Mouse (Mus musculus) E14TG2a.4 (cell line): ENCODE data around the gene Mindy1.
"Not testable (repeated sequence)": the region's sequence is repeated elsewhere in the genome, so short reads cannot be mapped to it uniquely, and the experiment has no call there.

Experiments
- H3K27me3 ChIP-seq: 2 replicates; pipeline ENCODE4 v1.6.1; 2014; ENCODE audit warnings: low read length, control low read depth; ENCODE audit not compliant: insufficient read depth
- H3K36me3 ChIP-seq: 2 replicates; pipeline ENCODE4 v1.6.1; 2014; ENCODE audit warnings: low read length, control low read depth; ENCODE audit not compliant: insufficient read depth
- H3K4me1 ChIP-seq: replicated peaks from 2 replicates; pipeline ENCODE4 v1.6.1; 2014; ENCODE audit warnings: low read depth, low read length, control low read depth
- H3K4me3 ChIP-seq: replicated peaks from 2 replicates; pipeline ENCODE4 v1.5.1; 2014; ENCODE audit warnings: mild to moderate bottlenecking, low read length
- H3K9me3 ChIP-seq: 2 replicates; pipeline ENCODE4 v1.6.1; 2014; ENCODE audit warnings: low read length, control low read depth
- CTCF ChIP-seq: conservative IDR thresholded peaks from 2 replicates; pipeline ENCODE4 v1.5.1; 2014; ENCODE audit warnings: low read length
- NANOG ChIP-seq: IDR thresholded peaks from 2 replicates; pipeline ENCODE4 v1.6.1; 2014; ENCODE audit warnings: borderline replicate concordance, low read length, mixed read lengths
- POU5F1 ChIP-seq: IDR thresholded peaks from 2 replicates; pipeline ENCODE4 v1.6.1; 2014; ENCODE audit warnings: low read length, borderline replicate concordance

Mindy1 gene

GRCm38 (mm10) chr3:95338251-95338650 is 57.1 kb downstream of the Mindy1 start:
- Histone ChIP-seq H3K9me3 (no peaks in the 10 kb centered on the region), H3K27me3 (no peaks in the 10 kb centered on the region), H3K4me3 (no peak overlapping the region), H3K4me1 (peaks cover 67% of the 10 kb centered on the region), H3K36me3 (peaks cover 100% of the 10 kb centered on the region)
- no peak for TF ChIP-seq CTCF
- TF ChIP-seq NANOG: no peak
- TF ChIP-seq POU5F1: no peak

- peaks cover 92% of the 10 kb centered on the region for H3K36me3 ChIP-seq
- H3K27me3 ChIP-seq, H3K4me3 ChIP-seq: not testable (repeated sequence)
These were observed 62.3 kb downstream of the Mindy1 start for GRCm38 (mm10) chr3:95343356-95344000.

More at GRCm38 (mm10) chr3:95343356-95344000, 62.3 kb downstream of the Mindy1 start:
- H3K4me1 ChIP-seq: peaks cover 88% of the 10 kb centered on the region
- not testable (repeated sequence) for H3K9me3 ChIP-seq
